Mouse (Mus musculus): ENCODE results near the gene Bcl3. TPM values are rescaled to one million over a fixed set of nuclear protein-coding genes. Genes with fewer than 3 reads are reported as not detected.

Bcl3 gene
- total and polyA plus RNA-seq, 3 experiments, result 3.2 to 25.2 (median 15.8) TPM

DNA sequence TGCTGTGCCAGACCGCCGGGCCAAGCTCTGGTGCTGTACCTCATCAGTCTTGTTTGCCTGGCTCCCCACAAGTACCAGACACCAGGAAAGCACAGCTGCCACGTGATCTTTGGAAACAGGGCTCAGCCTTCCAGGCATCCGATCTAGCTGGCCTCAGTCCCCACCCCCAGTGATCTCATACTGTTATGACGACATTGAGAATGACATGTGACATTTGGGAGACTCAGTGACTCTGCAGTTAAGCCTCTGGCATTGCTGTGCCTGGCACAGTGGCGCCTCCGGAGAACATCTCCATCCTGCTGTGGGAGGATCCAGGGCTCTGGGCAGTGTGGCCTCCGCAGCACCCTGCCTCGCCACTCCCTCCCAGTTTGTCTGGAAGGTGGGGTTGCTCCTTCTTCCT lies 9.3 kb upstream of the Bcl3 start:
- Histone ChIP-seq H3K9ac (ENCODE audit: insufficient read depth, low read depth) (no peak overlapping the region), H3K4me1 (ENCODE audit: control insufficient read depth in 1 of 2, insufficient read depth in 2 of 2) (peaks cover 12 to 19% of the 10 kb centered on the region in 2 experiments), H3K27me3 (replicated peaks) (no peaks in the 10 kb centered on the region), H3K4me2 (ENCODE audit: insufficient read depth, low read depth, poor library complexity, severe bottlenecking) (no peak overlapping the region), H3K36me3 (replicated peaks in 1 of 2; ENCODE audit: control insufficient read depth in 1 of 2, insufficient read depth in 1 of 2, low read length in 1 of 2) (no peaks in the 10 kb centered on the region), H3K4me3 (replicated peaks in 1 of 3; ENCODE audit: low read depth in 2 of 3, low read length in 2 of 3, poor library complexity in 1 of 3) (no peak overlapping the region), H3K79me2 (replicated peaks; ENCODE audit: control insufficient read depth, extremely low read depth, insufficient read depth, poor library complexity, severe bottlenecking) (no peaks in the 10 kb centered on the region), H3K9me3 (replicated peaks; ENCODE audit: low read length) (peaks cover 9% of the 10 kb centered on the region), H3K27ac (ENCODE audit: insufficient read depth, low read depth) (no peak overlapping the region)
- no peak for DNase-seq (ENCODE audit: extremely low read depth)
- TF ChIP-seq USF1 (IDR thresholded peaks at IDR 0.05; ENCODE audit: low read depth, low read length), result no peak
- TF ChIP-seq GABPA (IDR thresholded peaks at IDR 0.05; ENCODE audit: insufficient replicate concordance, low read depth, low read length), result no peak
- no peak for TF ChIP-seq POLR2A (IDR thresholded peaks at IDR 0.05; ENCODE audit: low read depth, low read length)
- no peak for TF ChIP-seq ZNF384 (IDR thresholded peaks at IDR 0.05; ENCODE audit: low read depth, low read length)
- no peak for TF ChIP-seq JUND (conservative IDR thresholded peaks at IDR 0.05; ENCODE audit: low read depth, low read length)
- no peak for TF ChIP-seq MXI1 (IDR thresholded peaks at IDR 0.05; ENCODE audit: low read depth, low read length)
- dilution Hi-C loops (cut with MboI; ENCODE audit: extremely low pct_ligation_motif_present, extremely low pct_unique_long_range_greater_than_20kb, low sequenced_read_pairs), result no loop called here
- in situ Hi-C loops (cut with MboI; ENCODE audit: low pct_ligation_motif_present, low pct_unique_long_range_greater_than_20kb, low sequenced_read_pairs), result no loop called here

DNA sequence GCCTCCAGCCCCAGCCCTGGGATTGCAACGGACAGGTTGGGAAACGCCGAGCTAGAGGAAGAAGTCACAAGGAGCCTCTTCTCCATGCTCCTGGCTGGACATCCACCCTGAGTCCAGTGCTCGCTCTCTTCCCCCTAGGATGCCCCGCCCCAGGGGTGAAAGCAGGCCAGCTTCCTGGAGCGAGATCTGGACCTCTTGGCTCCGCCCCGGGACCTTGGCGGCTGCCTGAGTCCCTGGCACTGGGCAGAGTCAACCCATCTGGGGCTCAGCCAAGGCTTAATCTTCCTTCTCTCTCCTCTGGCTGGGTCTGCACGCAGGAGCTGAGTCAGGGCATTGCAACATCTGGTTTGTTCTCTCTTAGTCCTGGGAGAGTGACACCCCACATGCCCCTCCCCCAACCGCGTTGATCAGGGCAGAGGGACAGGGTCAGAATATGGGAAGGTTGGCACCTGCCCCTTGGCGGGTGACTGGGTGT lies 8.1 kb upstream of the Bcl3 start:
- Histone ChIP-seq H3K36me3 (replicated peaks in 1 of 2; ENCODE audit: control insufficient read depth in 1 of 2, insufficient read depth in 1 of 2, low read length in 1 of 2) (no peaks in the 10 kb centered on the region), H3K4me1 (ENCODE audit: control insufficient read depth in 1 of 2, insufficient read depth in 2 of 2) (peaks cover 17 to 19% of the 10 kb centered on the region in 2 experiments), H3K27me3 (replicated peaks) (no peaks in the 10 kb centered on the region), H3K4me3 (replicated peaks in 1 of 3; ENCODE audit: low read depth in 2 of 3, low read length in 2 of 3, poor library complexity in 1 of 3) (no peak overlapping the region), H3K4me2 (ENCODE audit: insufficient read depth, low read depth, poor library complexity, severe bottlenecking) (0 out of 2 replicates have a peak overlapping the region, but pooled peaks have one; percentile 4), H3K27ac (ENCODE audit: insufficient read depth, low read depth) (peak overlapping the region; percentile 3; the same call in 1 of the 2 replicates), H3K9ac (ENCODE audit: insufficient read depth, low read depth) (0 out of 2 replicates have a peak overlapping the region, but pooled peaks have one; percentile 1), H3K79me2 (replicated peaks; ENCODE audit: control insufficient read depth, extremely low read depth, insufficient read depth, poor library complexity, severe bottlenecking) (no peaks in the 10 kb centered on the region), H3K9me3 (replicated peaks; ENCODE audit: low read length) (peaks cover 9% of the 10 kb centered on the region)
- dilution Hi-C loops (cut with MboI; ENCODE audit: extremely low pct_ligation_motif_present, extremely low pct_unique_long_range_greater_than_20kb, low sequenced_read_pairs) (no loop called here), in situ Hi-C loops (cut with MboI; ENCODE audit: low pct_ligation_motif_present, low pct_unique_long_range_greater_than_20kb, low sequenced_read_pairs) (no loop called here)
- no peak for DNase-seq (ENCODE audit: extremely low read depth)
- TF ChIP-seq MAX (IDR thresholded peaks at IDR 0.05; ENCODE audit: low read length), result no peak
- no peak for TF ChIP-seq POLR2AphosphoS2 (IDR thresholded peaks at IDR 0.05; ENCODE audit: low read depth, low read length)
- TF ChIP-seq CHD2 (IDR thresholded peaks at IDR 0.05; ENCODE audit: low read length), result 0 out of 2 replicates have a peak, but pooled peaks have one; percentile 54
- TF ChIP-seq UBTF (IDR thresholded peaks at IDR 0.05; ENCODE audit: low read depth, low read length), result no peak
- TF ChIP-seq BHLHE40 (IDR thresholded peaks at IDR 0.05; ENCODE audit: low read depth, low read length), result 0 out of 2 replicates have a peak, but pooled peaks have one; percentile 5
- no peak for TF ChIP-seq EP300 (IDR thresholded peaks at IDR 0.05; ENCODE audit: low read length)
- no peak for TF ChIP-seq USF1 (IDR thresholded peaks at IDR 0.05; ENCODE audit: low read depth, low read length)
- peak; percentile 38; the same call in 1 of the 2 replicates for TF ChIP-seq POLR2A (IDR thresholded peaks at IDR 0.05; ENCODE audit: low read depth, low read length)
- peak; percentile 44 for TF ChIP-seq ELF1 (IDR thresholded peaks at IDR 0.05; ENCODE audit: low read depth, low read length)

DNA sequence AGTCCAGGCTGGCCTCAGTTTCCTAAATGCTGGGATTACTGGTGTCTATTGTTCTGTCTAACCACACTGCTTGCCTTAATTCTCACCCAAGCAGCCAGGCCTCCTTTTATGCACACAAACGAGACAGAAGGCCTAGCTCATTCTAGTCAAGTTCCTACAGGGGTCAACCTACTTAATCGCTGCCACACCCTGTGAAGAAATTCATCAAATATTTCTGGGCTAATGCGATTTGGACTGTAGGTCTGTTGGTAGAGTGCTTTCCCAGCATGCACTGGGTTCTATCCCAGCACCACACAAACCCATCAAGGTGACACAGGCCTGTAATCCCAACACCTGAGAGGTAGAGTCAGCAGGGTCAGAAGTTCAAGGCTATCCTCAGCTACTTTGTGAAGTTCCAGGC lies 7.1 kb upstream of the Bcl3 start:
- Histone ChIP-seq H3K36me3 (replicated peaks in 1 of 2; ENCODE audit: control insufficient read depth in 1 of 2, insufficient read depth in 1 of 2, low read length in 1 of 2) (no peaks in the 10 kb centered on the region), H3K27me3 (replicated peaks) (no peaks in the 10 kb centered on the region), H3K4me1 (ENCODE audit: control insufficient read depth in 1 of 2, insufficient read depth in 2 of 2) (peaks cover 23 to 24% of the 10 kb centered on the region in 2 experiments), H3K9ac (ENCODE audit: insufficient read depth, low read depth) (no peak overlapping the region), H3K27ac (ENCODE audit: insufficient read depth, low read depth) (no peak overlapping the region), H3K79me2 (replicated peaks; ENCODE audit: control insufficient read depth, extremely low read depth, insufficient read depth, poor library complexity, severe bottlenecking) (no peaks in the 10 kb centered on the region), H3K9me3 (replicated peaks; ENCODE audit: low read length) (peaks cover 9% of the 10 kb centered on the region), H3K4me2 (ENCODE audit: insufficient read depth, low read depth, poor library complexity, severe bottlenecking) (no peak overlapping the region), H3K4me3 (replicated peaks in 1 of 3; ENCODE audit: low read depth in 2 of 3, low read length in 2 of 3, poor library complexity in 1 of 3) (no peak overlapping the region)
- TF ChIP-seq POLR2A (IDR thresholded peaks at IDR 0.05; ENCODE audit: low read depth, low read length), result no peak
- TF ChIP-seq ZNF384 (IDR thresholded peaks at IDR 0.05; ENCODE audit: low read depth, low read length), result no peak
- no peak for TF ChIP-seq MAX (IDR thresholded peaks at IDR 0.05; ENCODE audit: low read length)
- in situ Hi-C loops (cut with MboI; ENCODE audit: low pct_ligation_motif_present, low pct_unique_long_range_greater_than_20kb, low sequenced_read_pairs) (no loop called here), dilution Hi-C loops (cut with MboI; ENCODE audit: extremely low pct_ligation_motif_present, extremely low pct_unique_long_range_greater_than_20kb, low sequenced_read_pairs) (no loop called here)
- DNase-seq (ENCODE audit: extremely low read depth), result no peak

Measured in CH12.LX (cell line).